Mouse (Mus musculus) lung, postnatal 0 days (tissue): ENCODE data around the gene Taf5.

Source experiments
- CTCF ChIP-seq: IDR thresholded peaks from 2 replicates; pipeline ENCODE4 v1.5.1; 2016; ENCODE audit warnings: antibody characterized with exemption, mild to moderate bottlenecking
- EP300 ChIP-seq: IDR thresholded peaks from 2 replicates; pipeline ENCODE4 v1.6.1; 2016; ENCODE audit warnings: antibody characterized with exemption, mild to moderate bottlenecking, control low read depth

GRCm38 (mm10) chr19:47128835-47129234 is 61.3 kb downstream of the Taf5 start:
- TF ChIP-seq CTCF (no peak), EP300 (no peak)
